Mouse (Mus musculus) left cerebral cortex, adult 11 months (tissue): ENCODE results near the gene Cbx5.

ENCODE experiments used
- DNase-seq: peaks from one replicate; pipeline ENCODE4 v3.0.0; 2022; ENCODE audit warnings: low spot score

The Cbx5 gene

GRCm38 (mm10) chr15:103214971-103215907 is 24.4 kb downstream of the Cbx5 start:
- DNase-seq: peak; percentile 84

GRCm38 (mm10) chr15:103214149-103214548 is 25.5 kb downstream of the Cbx5 start:
- no peak for DNase-seq

- no peak for DNase-seq
Observed at GRCm38 (mm10) chr15:103205156-103205555, 34.5 kb downstream of the Cbx5 start.

DNA sequence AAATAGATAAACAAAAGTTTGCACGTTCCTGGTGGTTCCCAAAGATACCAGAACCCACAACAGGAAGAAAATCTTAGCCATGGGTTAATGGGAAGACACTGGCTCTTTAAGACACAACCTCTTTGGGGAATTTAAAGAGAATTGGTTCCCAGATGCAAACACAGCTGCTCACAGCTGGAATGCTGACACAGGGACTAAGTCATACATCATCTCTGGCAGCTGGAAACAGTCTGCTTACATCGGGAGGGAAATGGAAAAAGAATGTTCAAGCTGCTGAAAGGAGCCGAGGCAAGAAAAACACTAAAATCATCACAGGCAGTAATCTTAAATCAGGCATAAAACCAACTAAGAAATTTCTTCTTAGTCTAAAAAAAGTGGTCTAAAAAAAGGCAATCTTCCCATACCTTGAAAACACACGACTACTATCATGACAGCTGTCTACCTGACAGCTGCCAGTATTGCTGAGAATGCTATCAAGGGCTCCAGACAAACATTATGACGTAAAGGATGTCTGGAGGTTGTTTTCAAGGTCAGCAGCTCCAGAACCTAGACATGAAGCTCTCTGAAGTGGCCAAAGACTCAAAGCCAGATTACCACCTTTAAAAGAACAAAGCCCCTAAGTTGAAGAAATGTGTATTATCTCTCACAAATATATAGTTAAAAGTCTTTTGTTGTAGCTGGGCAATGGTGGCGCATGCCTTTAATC is 37.4 kb downstream of the Cbx5 start:
- no peak for DNase-seq

DNA sequence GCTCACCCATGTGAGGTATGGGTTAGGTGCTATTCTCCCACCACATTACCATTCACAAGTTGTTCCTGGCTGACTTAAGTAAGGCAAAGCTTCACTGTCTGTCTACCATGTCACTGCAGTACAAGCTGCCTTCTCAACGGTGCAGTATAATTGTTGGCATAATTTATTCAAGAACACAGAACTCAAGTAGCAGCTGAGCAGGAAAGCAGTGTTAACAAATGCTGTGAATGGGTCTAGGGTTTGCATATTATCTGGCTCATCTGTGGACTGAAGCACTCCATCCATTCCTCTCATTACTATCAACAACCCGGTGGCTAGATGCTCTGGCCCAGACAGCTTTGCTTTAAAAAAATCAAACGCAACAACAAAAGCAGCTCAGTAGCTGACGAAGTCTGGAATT is 41.8 kb downstream of the Cbx5 start:
- DNase-seq: no peak

DNA sequence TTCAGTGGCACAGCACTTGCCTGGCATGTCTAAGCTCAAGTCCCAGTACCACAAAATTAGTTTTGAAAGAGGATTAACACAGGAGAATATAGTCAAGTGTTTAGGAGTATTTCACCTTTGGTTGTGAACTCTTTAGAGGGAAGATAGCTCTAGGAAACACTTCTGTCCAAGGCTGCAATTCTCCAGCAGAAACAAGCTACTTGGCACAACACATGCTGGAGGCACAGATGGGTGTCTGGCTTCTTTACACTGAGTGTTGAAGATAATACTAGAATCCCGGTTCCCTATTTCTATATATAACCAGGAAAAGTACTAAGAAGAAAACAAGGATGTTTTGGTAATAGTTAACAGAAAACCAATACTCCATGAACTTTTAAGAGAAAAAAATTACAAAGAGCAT is 42.8 kb downstream of the Cbx5 start:
- DNase-seq: no peak

DNA sequence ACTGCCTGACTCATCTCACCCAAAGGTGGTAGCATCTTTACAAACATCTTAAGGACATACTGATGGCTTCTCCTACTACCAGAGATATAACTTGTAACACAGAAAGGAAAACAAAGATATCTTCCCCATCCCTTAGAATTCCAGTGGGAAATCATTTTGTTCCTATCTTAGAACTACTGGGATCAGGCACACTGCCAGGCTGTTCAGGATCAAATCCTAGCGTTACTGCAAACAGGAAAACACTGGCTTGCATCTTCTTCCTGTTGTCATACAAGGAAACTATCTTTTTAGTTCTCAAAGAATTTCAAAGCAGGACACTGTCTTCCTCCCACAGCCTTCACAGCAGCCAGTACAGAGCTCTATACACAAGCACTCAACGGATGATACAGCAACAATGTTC is 46.0 kb downstream of the Cbx5 start:
- no peak for DNase-seq

GRCm38 (mm10) chr15:103190531-103191462 is 48.8 kb downstream of the Cbx5 start:
- no peak for DNase-seq

DNA sequence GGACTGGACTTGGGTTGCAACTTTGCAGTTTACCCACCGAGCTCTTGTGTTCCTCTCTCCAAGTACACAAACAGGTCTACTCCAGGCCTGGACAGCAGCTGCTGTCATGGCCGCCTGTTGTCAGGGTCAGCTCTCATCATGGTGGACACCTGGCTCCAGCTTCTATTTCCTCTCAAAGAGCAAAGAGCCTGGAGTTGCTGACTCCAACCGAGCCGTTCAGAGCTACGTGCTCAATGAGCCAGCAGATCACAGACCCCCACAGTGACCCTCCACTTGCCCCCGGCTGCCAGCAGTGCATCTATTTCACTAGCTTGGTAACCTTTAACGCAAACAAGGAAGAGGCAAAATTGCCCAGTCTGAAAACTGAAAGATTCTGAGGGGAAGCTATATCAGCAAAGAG is 49.5 kb downstream of the Cbx5 start:
- no peak for DNase-seq

- DNase-seq: no peak
Observed at GRCm38 (mm10) chr15:103187803-103188202, 51.8 kb downstream of the Cbx5 start.

GRCm38 (mm10) chr15:103185462-103186198 is 54.0 kb downstream of the Cbx5 start:
- DNase-seq: no peak

DNA sequence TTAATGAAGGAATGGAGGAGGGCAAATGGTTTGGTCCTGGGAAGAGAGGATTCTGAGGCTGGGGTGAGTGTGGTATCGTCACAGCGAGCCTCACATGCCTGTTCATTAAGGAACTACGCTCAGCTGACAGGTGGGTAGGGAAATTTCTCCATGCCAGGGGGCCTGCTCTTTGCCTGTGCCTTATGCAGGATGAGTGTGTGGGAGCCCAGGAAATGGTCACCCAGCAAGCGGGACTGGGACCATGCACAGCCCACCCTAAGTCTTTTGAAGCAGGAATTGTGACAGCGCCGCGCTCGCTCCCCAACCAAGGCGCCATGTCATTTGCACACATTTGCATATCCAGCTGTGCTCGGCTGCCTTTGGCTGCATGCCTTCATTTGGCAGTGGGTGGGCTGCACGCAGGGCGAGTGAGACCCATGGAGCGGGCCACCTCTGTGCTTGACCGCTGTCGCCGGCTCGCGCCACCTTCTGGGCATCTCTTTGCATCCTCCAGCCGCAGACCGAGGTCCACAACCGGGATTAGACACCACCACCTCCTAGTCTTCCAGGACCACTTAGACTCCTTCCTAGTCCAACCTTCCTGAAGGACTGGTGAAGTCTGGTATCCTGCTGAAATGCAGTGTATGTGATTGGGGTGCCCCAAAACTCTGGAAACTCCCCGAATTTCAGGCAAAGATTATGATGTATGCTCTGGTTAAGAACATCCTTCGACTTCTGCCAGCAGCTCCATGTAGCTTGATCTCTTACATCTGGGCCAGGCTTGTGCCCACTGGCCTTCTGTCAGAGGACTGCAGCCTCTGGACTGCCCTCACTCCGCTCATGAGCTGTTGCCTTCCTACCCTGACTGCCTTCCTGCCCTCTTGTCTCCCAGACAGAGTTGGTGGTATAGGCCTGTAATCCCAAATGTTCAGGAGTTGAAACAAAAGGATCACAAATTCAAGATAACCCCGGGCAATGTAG is 55.7 kb downstream of the Cbx5 start:
- DNase-seq: no peak

GRCm38 (mm10) chr15:103183135-103183534 is 56.5 kb downstream of the Cbx5 start:
- DNase-seq: no peak

GRCm38 (mm10) chr15:103182166-103182790 is 57.3 kb downstream of the Cbx5 start:
- peak; percentile 48 for DNase-seq

DNA sequence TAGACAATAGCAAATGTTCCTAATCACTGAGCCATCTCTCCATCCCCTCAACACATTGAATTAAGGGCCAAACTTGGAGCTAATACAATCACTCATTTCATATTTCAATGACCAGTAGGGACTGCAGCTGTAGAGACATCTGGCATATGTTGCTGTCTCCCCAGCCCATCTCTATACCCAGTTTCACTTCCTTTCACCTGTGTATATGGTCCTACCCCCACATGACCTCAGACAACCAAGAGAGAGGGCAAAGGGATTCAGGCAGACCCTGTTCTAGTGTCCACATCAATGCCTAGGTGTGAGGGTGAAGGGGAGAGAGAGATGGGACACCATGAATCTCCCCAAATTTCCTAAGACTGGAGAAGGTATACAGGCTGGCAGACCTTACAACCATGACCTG is 59.2 kb downstream of the Cbx5 start:
- no peak for DNase-seq

GRCm38 (mm10) chr15:103178767-103179166 is 60.8 kb downstream of the Cbx5 start:
- no peak for DNase-seq

DNA sequence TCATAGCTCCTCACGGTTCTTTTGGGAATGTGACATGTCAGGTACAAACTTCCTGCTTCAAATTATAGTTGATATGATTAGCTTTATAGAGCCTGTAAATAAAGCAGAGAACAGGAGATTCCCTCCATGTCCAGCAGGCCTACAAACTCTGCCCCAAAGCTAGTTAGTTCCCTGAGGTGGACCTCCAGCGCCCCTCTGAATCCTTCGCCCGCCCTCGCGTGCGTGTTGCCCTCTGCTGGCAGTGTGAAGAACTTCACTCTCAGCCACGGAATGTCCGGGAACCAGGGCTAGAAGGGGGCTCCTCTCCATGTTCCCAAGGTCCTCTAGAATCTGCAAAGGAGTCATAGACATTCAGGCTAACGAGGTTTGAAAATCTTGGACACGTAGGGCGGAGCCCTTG is 61.5 kb downstream of the Cbx5 start:
- no peak for DNase-seq

- no peak for DNase-seq
Observed at GRCm38 (mm10) chr15:103177611-103178041, 62.0 kb downstream of the Cbx5 start.

GRCm38 (mm10) chr15:103176874-103177421 is 62.7 kb downstream of the Cbx5 start:
- peak; percentile 74 for DNase-seq
